Mouse (Mus musculus) heart, embryonic 10.5 days (tissue): ENCODE measurements at regions not wholly inside any gene's neighbourhood (a gene's known extent, or its start where the extent isn't known, plus 50 kb on each side); places are given as distances from the start of the nearest gene placed in this dataset.

Experiments used
- DNase-seq: peaks from one replicate; pipeline ENCODE4 v3.0.0-alpha.2; 2017; ENCODE audit warnings: low spot score
- H3K27ac ChIP-seq: fragments of 300-500 bp; sonication (generic); 2 replicates; pipeline ENCODE4 v1.5.1; 2016; ENCODE audit warnings: mild to moderate bottlenecking
- H3K27me3 ChIP-seq: fragments of 300-500 bp; sonication (generic); 2 replicates; pipeline ENCODE4 v1.6.1; 2016; ENCODE audit warnings: mild to moderate bottlenecking; ENCODE audit not compliant: poor library complexity, insufficient read depth, severe bottlenecking
- H3K36me3 ChIP-seq: fragments of 300-500 bp; sonication (generic); 2 replicates; pipeline ENCODE4 v1.6.1; 2016; ENCODE audit warnings: mild to moderate bottlenecking, moderate library complexity
- H3K4me1 ChIP-seq: fragments of 300-500 bp; sonication (generic); 2 replicates; pipeline ENCODE4 v1.6.1; 2016; ENCODE audit warnings: mild to moderate bottlenecking
- H3K4me3 ChIP-seq: fragments of 300-500 bp; sonication (generic); 2 replicates; pipeline ENCODE4 v1.5.1; 2016; ENCODE audit warnings: mild to moderate bottlenecking, moderate library complexity
- H3K9me3 ChIP-seq: fragments of 300-500 bp; sonication (generic); 2 replicates; pipeline ENCODE4 v1.6.1; 2016; ENCODE audit warnings: mild to moderate bottlenecking, moderate library complexity
- WGBS: fragments of 180-500 bp; shearing (Covaris S2); methylation state at CpG from one replicate; pipeline ENCODE4 v1.1.7; 2016; 5-methylcytosine and 5-hydroxymethylcytosine counted together

- Histone ChIP-seq H3K4me1 (peaks cover 4% of the 10 kb centered on the region; the same call in 1 of the 2 replicates), H3K27me3 (no peaks in the 10 kb centered on the region), H3K27ac (no peak overlapping the region), H3K4me3 (no peak overlapping the region), H3K9me3 (no peaks in the 10 kb centered on the region), H3K36me3 (no peaks in the 10 kb centered on the region)
- no peak for DNase-seq
- WGBS: 71% methylated on average over 5 of the region's 5 CpGs
Measured at GRCm38 (mm10) chr3:131056893-131057660, 53.2 kb upstream of the Lef1 start.

- no peak overlapping the region for H3K27ac ChIP-seq
- H3K27me3 ChIP-seq: no peaks in the 10 kb centered on the region
- H3K9me3 ChIP-seq: no peaks in the 10 kb centered on the region
- H3K4me1 ChIP-seq: peaks cover 4% of the 10 kb centered on the region; the same call in 1 of the 2 replicates
- no peaks in the 10 kb centered on the region for H3K36me3 ChIP-seq
- H3K4me3 ChIP-seq: no peak overlapping the region
- 75% methylated on average over 13 of the region's 13 CpGs for WGBS
- DNase-seq: no peak
Measured at GRCm38 (mm10) chr3:131054241-131054972, 55.9 kb upstream of the Lef1 start.

GRCm38 (mm10) chr3:131047716-131048115, 62.6 kb upstream of the Lef1 start:
- Histone ChIP-seq H3K27me3 (no peaks in the 10 kb centered on the region), H3K36me3 (no peaks in the 10 kb centered on the region), H3K4me1 (no peaks in the 10 kb centered on the region), H3K9me3 (no peaks in the 10 kb centered on the region), H3K27ac (no peak overlapping the region), H3K4me3 (no peak overlapping the region)
- 67% methylated on average over 3 of the region's 3 CpGs for WGBS
- DNase-seq: no peak

GRCm38 (mm10) chr3:131046412-131046811, 63.9 kb upstream of the Lef1 start:
- no peaks in the 10 kb centered on the region for H3K27me3 ChIP-seq
- H3K27ac ChIP-seq: no peak overlapping the region
- no peak for DNase-seq
- no peaks in the 10 kb centered on the region for H3K9me3 ChIP-seq
- WGBS: 78% methylated on average over 5 of the region's 5 CpGs
- no peak overlapping the region for H3K4me3 ChIP-seq
- H3K4me1 ChIP-seq: no peaks in the 10 kb centered on the region
- H3K36me3 ChIP-seq: no peaks in the 10 kb centered on the region

GRCm38 (mm10) chr3:131040214-131040825, 70.0 kb upstream of the Lef1 start:
- no peaks in the 10 kb centered on the region for H3K27me3 ChIP-seq
- no peaks in the 10 kb centered on the region for H3K9me3 ChIP-seq
- H3K4me1 ChIP-seq: no peaks in the 10 kb centered on the region
- H3K4me3 ChIP-seq: no peak overlapping the region
- H3K36me3 ChIP-seq: no peaks in the 10 kb centered on the region
- 64% methylated on average over 4 of the region's 4 CpGs for WGBS
- DNase-seq: no peak
- no peak overlapping the region for H3K27ac ChIP-seq

- Histone ChIP-seq H3K36me3 (no peaks in the 10 kb centered on the region), H3K9me3 (no peaks in the 10 kb centered on the region), H3K4me3 (no peak overlapping the region), H3K4me1 (no peaks in the 10 kb centered on the region), H3K27ac (no peak overlapping the region), H3K27me3 (no peaks in the 10 kb centered on the region)
- DNase-seq: no peak
- WGBS: 87% methylated on average over 5 of the region's 5 CpGs
Measured at GRCm38 (mm10) chr3:131037095-131037494, 73.2 kb upstream of the Lef1 start.

GRCm38 (mm10) chr3:131034774-131035173, 75.5 kb upstream of the Lef1 start:
- H3K9me3 ChIP-seq: no peaks in the 10 kb centered on the region
- H3K27ac ChIP-seq: no peak overlapping the region
- no peaks in the 10 kb centered on the region for H3K27me3 ChIP-seq
- no peaks in the 10 kb centered on the region for H3K36me3 ChIP-seq
- no peaks in the 10 kb centered on the region for H3K4me1 ChIP-seq
- H3K4me3 ChIP-seq: no peak overlapping the region
- DNase-seq: no peak
- WGBS: 53% methylated on average over 5 of the region's 5 CpGs

- no peak overlapping the region for H3K27ac ChIP-seq
- H3K4me1 ChIP-seq: no peaks in the 10 kb centered on the region
- H3K4me3 ChIP-seq: no peak overlapping the region
- no peaks in the 10 kb centered on the region for H3K36me3 ChIP-seq
- H3K9me3 ChIP-seq: no peaks in the 10 kb centered on the region
- DNase-seq: no peak
- WGBS: 85% methylated on average over 7 of the region's 7 CpGs
- H3K27me3 ChIP-seq: no peaks in the 10 kb centered on the region
Measured at GRCm38 (mm10) chr3:131026336-131026735, 83.9 kb upstream of the Lef1 start.

GRCm38 (mm10) chr3:131019163-131019956, 90.9 kb upstream of the Lef1 start:
- H3K36me3 ChIP-seq: no peaks in the 10 kb centered on the region
- peak; percentile 76 for DNase-seq
- H3K4me3 ChIP-seq: peak overlapping the region; percentile 56
- peaks cover 15% of the 10 kb centered on the region for H3K4me1 ChIP-seq
- H3K9me3 ChIP-seq: no peaks in the 10 kb centered on the region
- H3K27ac ChIP-seq: peak overlapping the region; percentile 82
- WGBS: 15% methylated on average over 23 of the region's 23 CpGs
- no peaks in the 10 kb centered on the region for H3K27me3 ChIP-seq

GRCm38 (mm10) chr3:131017899-131018298, 92.4 kb upstream of the Lef1 start:
- 78% methylated on average over 9 of the region's 9 CpGs for WGBS
- Histone ChIP-seq H3K27ac (no peak overlapping the region), H3K36me3 (no peaks in the 10 kb centered on the region), H3K4me3 (no peak overlapping the region), H3K4me1 (peaks cover 15% of the 10 kb centered on the region), H3K27me3 (no peaks in the 10 kb centered on the region), H3K9me3 (no peaks in the 10 kb centered on the region)
- no peak for DNase-seq

- no peak overlapping the region for H3K4me3 ChIP-seq
- H3K27me3 ChIP-seq: no peaks in the 10 kb centered on the region
- DNase-seq: no peak
- H3K36me3 ChIP-seq: no peaks in the 10 kb centered on the region
- H3K4me1 ChIP-seq: peaks cover 15% of the 10 kb centered on the region
- 68% methylated on average over 10 of the region's 10 CpGs for WGBS
- no peaks in the 10 kb centered on the region for H3K9me3 ChIP-seq
- no peak overlapping the region for H3K27ac ChIP-seq
Measured at GRCm38 (mm10) chr3:131016104-131016503, 94.2 kb upstream of the Lef1 start.

- H3K36me3 ChIP-seq: no peaks in the 10 kb centered on the region
- 80% methylated on average over 12 of the region's 12 CpGs for whole genome bisulfite sequencing
- H3K27ac ChIP-seq: no peak overlapping the region
- no peaks in the 10 kb centered on the region for H3K27me3 ChIP-seq
- DNase-seq: no peak
- H3K9me3 ChIP-seq: no peaks in the 10 kb centered on the region
- peaks cover 8% of the 10 kb centered on the region for H3K4me1 ChIP-seq
- H3K4me3 ChIP-seq: no peak overlapping the region
Measured at GRCm38 (mm10) chr3:131014092-131014716, 96.1 kb upstream of the Lef1 start.
